Mouse (Mus musculus) forebrain, embryonic 12.5 days (tissue): ENCODE measurements around the gene Fbln1. TPM values are rescaled to one million over a fixed set of nuclear protein-coding genes. Genes with fewer than 3 reads are reported as not detected.

Source experiments
- polyA plus RNA-seq: library from polyadenylated mRNA; unstranded; fragments of >200 nt; fragmentation: Nextera tagmentation; extraction: Ambion mirVana; gene quantifications from 2 replicates; pipeline ENCODE4 v1.2.1, GENCODE M21; 2016

Fbln1 gene
- polyA plus RNA-seq, 1 experiment from 2014 or later = 112 TPM

Other genes starting within 250 kb of the Fbln1 start
- 14.2 and 14.5 TPM in 2 replicates for gene 5031439G07Rik, start 217.4 kb upstream of the Fbln1 start, polyA plus RNA-seq
- 0.24 TPM in 1 of 2 replicates, not detected in the other for gene Upk3a, start 188.8 kb upstream of the Fbln1 start, polyA plus RNA-seq
- gene Fam118a, start 177.0 kb upstream of the Fbln1 start, polyA plus RNA-seq = 22.1 and 23.6 TPM in 2 replicates
- gene Smc1b, start 74.0 kb upstream of the Fbln1 start, polyA plus RNA-seq = 0.17 and 0.24 TPM in 2 replicates
- gene Ribc2, start 73.9 kb upstream of the Fbln1 start, polyA plus RNA-seq = 0.46 and 0.96 TPM in 2 replicates
- gene Atxn10, start 130.3 kb downstream of the Fbln1 start, polyA plus RNA-seq = 407 and 408 TPM in 2 replicates